ENCODE assay signal across 8 mouse cellular contexts in the genomic region with DNA sequence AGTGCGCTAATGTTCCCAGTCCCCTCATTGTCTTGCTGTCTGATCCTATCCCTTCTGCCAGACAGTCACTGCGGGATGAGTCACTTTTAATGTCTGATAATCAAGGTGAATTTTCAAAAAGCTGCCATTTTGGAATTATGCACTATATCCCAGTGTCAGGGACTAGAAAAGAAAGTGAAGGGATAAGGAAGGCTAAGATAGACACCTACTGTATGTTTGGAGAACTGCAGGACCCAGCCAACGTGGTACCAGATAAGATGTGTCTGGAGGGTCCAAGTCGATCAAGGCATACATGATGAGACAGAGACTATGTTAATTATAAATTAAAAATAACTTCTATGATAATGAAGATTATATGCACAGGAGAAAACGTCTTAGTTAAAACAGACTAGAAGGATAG.
A peak's percentile ranks its signal among the peaks of the same experiment; 100 is the strongest.
DNase-seq lines count a peak whose midpoint lies in the region; ATAC-seq and TF ChIP-seq lines count a peak whose summit lies in the region.

No protein-coding gene starts in this region.

- H3K9me3 ChIP-seq in CH12.LX (replicated peaks; ENCODE audit: low read length): peaks cover 7% of the 10 kb centered on the region
- H3K9me3 ChIP-seq in embryonic facial prominence, embryonic 12.5 days: no peaks in the 10 kb centered on the region
- H3K9me3 ChIP-seq in hindbrain, postnatal 0 days (ENCODE audit: low read length): no peaks in the 10 kb centered on the region

- peak; percentile 96 for TF ChIP-seq RAD21 in CH12.LX (IDR thresholded peaks at IDR 0.05; ENCODE audit: low read depth, low read length)

- no peak for TF ChIP-seq POLR2A in CH12.LX (IDR thresholded peaks at IDR 0.05; ENCODE audit: low read depth, low read length)

- intact Hi-C loops in left cerebral cortex, postnatal 36 days (cut with DNase I): loop anchor here (2.0 to 10.0 kb wide), 7 partner anchors 45 to 1812 kb away; no protein-coding TSS in a partner anchor

- peak; percentile 59 to 86 for TF ChIP-seq CTCF in CH12.LX (conservative IDR thresholded peaks at IDR 0.05 in 1 of 2, IDR thresholded peaks at IDR 0.05 in 1 of 2; ENCODE audit: low read depth in 2 of 2, low read length in 2 of 2)
- TF ChIP-seq CTCF in hindbrain, postnatal 0 days (IDR thresholded peaks at IDR 0.05; ENCODE audit: low read depth): peak; percentile 91

- no peak overlapping the region for H3K27ac ChIP-seq in CH12.LX (ENCODE audit: insufficient read depth, low read depth)
- no peak overlapping the region for H3K27ac ChIP-seq in embryonic facial prominence, embryonic 12.5 days
- peak overlapping the region; percentile 70 for H3K27ac ChIP-seq in hindbrain, postnatal 0 days

- H3K79me2 ChIP-seq in CH12.LX (replicated peaks; ENCODE audit: control insufficient read depth, extremely low read depth, insufficient read depth, poor library complexity, severe bottlenecking): no peaks in the 10 kb centered on the region

- in situ Hi-C loops in CH12.LX (cut with MboI; ENCODE audit: low pct_ligation_motif_present, low pct_unique_long_range_greater_than_20kb, low sequenced_read_pairs): no loop called here

- peak overlapping the region; percentile 92; the same call in 1 of the 2 replicates for H3K4me2 ChIP-seq in CH12.LX (ENCODE audit: insufficient read depth, low read depth, poor library complexity, severe bottlenecking)
- H3K4me2 ChIP-seq in embryonic facial prominence, embryonic 12.5 days (replicated peaks): 0 out of 2 replicates have a peak overlapping the region, but pooled peaks have one; percentile 6
- peak overlapping the region; percentile 42 for H3K4me2 ChIP-seq in hindbrain, postnatal 0 days (ENCODE audit: low read depth, low read length)

- no peaks in the 10 kb centered on the region for H3K27me3 ChIP-seq in CH12.LX (replicated peaks)
- H3K27me3 ChIP-seq in embryonic facial prominence, embryonic 12.5 days: no peaks in the 10 kb centered on the region
- H3K27me3 ChIP-seq in hindbrain, postnatal 0 days (ENCODE audit: insufficient read depth, low read length): no peaks in the 10 kb centered on the region

- dilution Hi-C loops in CH12.LX (cut with MboI; ENCODE audit: extremely low pct_ligation_motif_present, extremely low pct_unique_long_range_greater_than_20kb, low sequenced_read_pairs): no loop called here

- peaks cover 2 to 51% of the 10 kb centered on the region in 2 experiments; a peak in 2 of 4 replicates for H3K4me1 ChIP-seq in CH12.LX (ENCODE audit: control insufficient read depth in 1 of 2, insufficient read depth in 2 of 2)
- H3K4me1 ChIP-seq in embryonic facial prominence, embryonic 12.5 days: peaks cover 11% of the 10 kb centered on the region; the same call in 1 of the 2 replicates
- peaks cover 8% of the 10 kb centered on the region for H3K4me1 ChIP-seq in hindbrain, postnatal 0 days (ENCODE audit: insufficient read depth, low read length)

- no peak for TF ChIP-seq EP300 in CH12.LX (IDR thresholded peaks at IDR 0.05; ENCODE audit: low read length)

- peak; percentile 84 for DNase-seq in CH12.LX (ENCODE audit: extremely low read depth)
- DNase-seq in ZHBTc4 (ENCODE audit: low read depth, low spot score): peak; percentile 70
- peak; percentile 89 for DNase-seq in hindbrain, postnatal 0 days (ENCODE audit: low spot score)
- peak; percentile 43 to 60 for DNase-seq in left cerebral cortex, postnatal 36 days (ENCODE audit: low spot score in 2 of 2)
- peak; percentile 33 for DNase-seq in retina, adult 2 months (ENCODE audit: low read depth, low spot score)
- no peak for DNase-seq in spleen, postnatal 36 days (ENCODE audit: low spot score in 2 of 2)

- H3K36me3 ChIP-seq in CH12.LX (replicated peaks in 1 of 2; ENCODE audit: control insufficient read depth in 1 of 2, insufficient read depth in 1 of 2, low read length in 1 of 2): no peaks in the 10 kb centered on the region
- H3K36me3 ChIP-seq in embryonic facial prominence, embryonic 12.5 days: no peaks in the 10 kb centered on the region
- no peaks in the 10 kb centered on the region for H3K36me3 ChIP-seq in hindbrain, postnatal 0 days (ENCODE audit: insufficient read depth, low read length)

- WGBS in embryonic facial prominence, embryonic 12.5 days: 41% methylated on average over 5 of the region's 5 CpGs
- WGBS in hindbrain, postnatal 0 days: 20% methylated on average over 5 of the region's 5 CpGs

- peak overlapping the region; percentile 42; the same call in 1 of the 2 replicates for H3K9ac ChIP-seq in CH12.LX (ENCODE audit: insufficient read depth, low read depth)
- H3K9ac ChIP-seq in embryonic facial prominence, embryonic 12.5 days: no peak overlapping the region
- H3K9ac ChIP-seq in hindbrain, postnatal 0 days (replicated peaks; ENCODE audit: low read length): no peak overlapping the region; the same call in 1 of the 2 replicates

- H3K4me3 ChIP-seq in CH12.LX (replicated peaks in 1 of 3; ENCODE audit: low read depth in 2 of 3, low read length in 2 of 3, poor library complexity in 1 of 3): peak overlapping the region in 2 of 3 experiments; percentile 17 to 39
- no peak overlapping the region for H3K4me3 ChIP-seq in embryonic facial prominence, embryonic 12.5 days
- H3K4me3 ChIP-seq in hindbrain, postnatal 0 days (ENCODE audit: low read length): no peak overlapping the region

- 0 out of 2 replicates have a peak, but pooled peaks have one; percentile 64 for ATAC-seq in embryonic facial prominence, embryonic 12.5 days (ENCODE audit: insufficient number of reproducible peaks, insufficient read depth, low FRiP score, low TSS enrichment)
- peak; percentile 89 for ATAC-seq in hindbrain, postnatal 0 days
- no peak for ATAC-seq in CD4-positive, CD25-positive, alpha-beta regulatory T cell, adult 4 months

TF ChIP-seq in CH12.LX, 34 proteins besides CTCF, POLR2A, EP300 and RAD21:
- TF ChIP-seq CHD2 (IDR thresholded peaks at IDR 0.05; ENCODE audit: low read length) (no peak), MYC (IDR thresholded peaks at IDR 0.05; ENCODE audit: low read depth, low read length) (peak; percentile 33; the same call in 1 of the 2 replicates), SMC3 (IDR thresholded peaks at IDR 0.05; ENCODE audit: low read depth, low read length) (peak; percentile 67)
TF ChIP-seq in CH12.LX: peak in this region for 2.

Comparison
In these comparisons a context has a peak if more than half of its experiments do, and no peak if none do; other contexts are left out.
1. DNase-seq: peak in CH12.LX (single experiment), ZHBTc4 (single experiment), hindbrain, postnatal 0 days (single experiment), left cerebral cortex, postnatal 36 days (2 of 2) and retina, adult 2 months (single experiment); none in spleen, postnatal 36 days (0 of 2).
2. H3K4me2 ChIP-seq: peak in every context shown above with its lines; median percentile 92 in CH12.LX; 42 in hindbrain, postnatal 0 days; 6 in embryonic facial prominence, embryonic 12.5 days.
3. H3K4me3 ChIP-seq: peak in CH12.LX (2 of 3); none in embryonic facial prominence, embryonic 12.5 days (single experiment) and hindbrain, postnatal 0 days (single experiment).